Mouse (Mus musculus) heart, adult 2 months (tissue): ENCODE measurements around the gene Aip. TPM values are rescaled to one million over a fixed set of nuclear protein-coding genes. Genes with fewer than 3 reads are reported as not detected.

Experiments
- DNase-seq, 2 experiments: peaks; one replicate each; pipeline ENCODE4 v3.0.0; 2021
- H3K27ac ChIP-seq: fragments of 200-600 bp; 2 replicates; pipeline ENCODE4 v1.8.1; 2022
- H3K27me3 ChIP-seq: fragments of 200-500 bp; 2 replicates; pipeline ENCODE4 v1.6.1; 2012; ENCODE audit warnings: mild to moderate bottlenecking, low read length, inconsistent platforms, mixed read lengths; ENCODE audit not compliant: control insufficient read depth, insufficient read depth
- H3K36me3 ChIP-seq: fragments of 200-500 bp; 2 replicates; pipeline ENCODE4 v1.6.1; 2012; ENCODE audit warnings: low read length, inconsistent platforms; ENCODE audit not compliant: control insufficient read depth, insufficient read depth
- H3K4me1 ChIP-seq: fragments of 200-500 bp; 2 replicates; pipeline ENCODE4 v1.6.1; 2011; ENCODE audit warnings: low read length; ENCODE audit not compliant: control insufficient read depth, insufficient read depth
- H3K4me3 ChIP-seq: fragments of 200-600 bp; 2 replicates; pipeline ENCODE4 v1.8.1; 2022
- H3K79me2 ChIP-seq: fragments of 200-500 bp; replicated peaks from 2 replicates; pipeline ENCODE4 v1.6.1; 2012; ENCODE audit warnings: mild to moderate bottlenecking, inconsistent platforms, low read length, moderate library complexity, mixed read lengths; ENCODE audit not compliant: control insufficient read depth, insufficient read depth
- H3K9ac ChIP-seq: fragments of 200-500 bp; 2 replicates; pipeline ENCODE4 v1.6.1; 2012; ENCODE audit warnings: low read depth, mild to moderate bottlenecking, control low read depth, inconsistent platforms, low read length, mixed read lengths
- CTCF ChIP-seq: fragments of 200-600 bp; IDR thresholded peaks from 2 replicates; pipeline ENCODE4 v1.8.1; 2022; ENCODE audit warnings: antibody characterized with exemption, mild to moderate bottlenecking, moderate library complexity
- EP300 ChIP-seq: fragments of 200-500 bp; IDR thresholded peaks from 2 replicates; pipeline ENCODE4 v1.6.1; 2011; ENCODE audit warnings: low read depth, low read length, control low read depth; ENCODE audit not compliant: insufficient read depth
- POLR2A ChIP-seq: fragments of 200-500 bp; IDR thresholded peaks from 2 replicates; pipeline ENCODE4 v1.6.1; 2011; ENCODE audit warnings: mild to moderate bottlenecking, low read depth, low read length, control low read depth; ENCODE audit not compliant: insufficient read depth
- WGBS: fragments of 180-500 bp; shearing (Covaris S2); methylation state at CpG from one replicate; pipeline ENCODE4 v1.1.7; 2018; 5-methylcytosine and 5-hydroxymethylcytosine counted together
- intact Hi-C: fragments of 180-260 bp; cut with DNase I; formaldehyde crosslinking; loops from one replicate; pipeline ENCODE4 v1.15.1; 2025
- polyA plus RNA-seq: library from polyadenylated mRNA; depleted of rRNA; stranded (reverse); fragments of >200 nt; gene quantifications from 2 replicates; pipeline ENCODE4 v1.2.3, GENCODE M21; 2012
- total RNA-seq, 2 experiments: library from RNA; stranded (reverse); gene quantifications; 2 replicates each; pipeline ENCODE4 v1.2.3; 2021

Aip gene
- total and polyA plus RNA-seq, 3 experiments, result 55.1 to 69.4 (median 60.6) TPM

- TF ChIP-seq EP300 (no peak), CTCF (no peak), POLR2A (no peak)
- Histone ChIP-seq H3K27me3 (no peaks in the 10 kb centered on the region), H3K4me3 (peak overlapping the region; percentile 91), H3K36me3 (no peaks in the 10 kb centered on the region), H3K4me1 (peaks cover 6% of the 10 kb centered on the region), H3K79me2 (no peaks in the 10 kb centered on the region), H3K27ac (peak overlapping the region; percentile 96), H3K9ac (peak overlapping the region; percentile 63)
- 3% methylated on average over 21 of the region's 21 CpGs for WGBS
- intact Hi-C loops, result loop anchor here (5.0 kb wide), 2 partner anchors 80 to 105 kb away; partner anchors contain the start of gene Rad9a
- DNase-seq, result no peak
Observed at GRCm38 (mm10) chr19:4097441-4097825, 28.2 kb downstream of the Aip start.

GRCm38 (mm10) chr19:4096642-4097440, 28.8 kb downstream of the Aip start, which contains the start of gene Cdk2ap2:
Cdk2ap2 (plus strand) TSS chr19:4097182.
- Histone ChIP-seq H3K27me3 (no peaks in the 10 kb centered on the region), H3K4me3 (peak within 1 kb of the TSS; percentile 91), H3K27ac (peak within 1 kb of the TSS; percentile 96), H3K36me3 (no peaks in the 10 kb centered on the region), H3K4me1 (peaks cover 6% of the 10 kb centered on the region), H3K9ac (peak within 1 kb of the TSS; percentile 81), H3K79me2 (no peaks in the 10 kb centered on the region)
- TF ChIP-seq POLR2A, result peak; percentile 90
- no peak for TF ChIP-seq CTCF
- no peak for TF ChIP-seq EP300
- WGBS, result under 1% methylated on average over 65 of the region's 65 CpGs
- intact Hi-C loops, result loop anchor here (5.0 kb wide), 2 partner anchors 80 to 105 kb away; partner anchors contain the start of gene Rad9a
- DNase-seq, result peak; percentile 100

- H3K9ac ChIP-seq, result no peak overlapping the region
- peaks cover 6% of the 10 kb centered on the region for H3K4me1 ChIP-seq
- no peak overlapping the region for H3K27ac ChIP-seq
- H3K79me2 ChIP-seq, result no peaks in the 10 kb centered on the region
- H3K27me3 ChIP-seq, result no peaks in the 10 kb centered on the region
- intact Hi-C loops, result loop anchor here (5.0 kb wide), 2 partner anchors 79 to 106 kb away; partner anchors contain the start of gene Rad9a
- 78% methylated on average over 3 of the region's 3 CpGs for WGBS
- DNase-seq, result no peak
- no peaks in the 10 kb centered on the region for H3K36me3 ChIP-seq
- TF ChIP-seq CTCF (no peak), POLR2A (no peak), EP300 (no peak)
- no peak overlapping the region for H3K4me3 ChIP-seq
Observed at GRCm38 (mm10) chr19:4095802-4096201, 29.9 kb downstream of the Aip start.

DNA sequence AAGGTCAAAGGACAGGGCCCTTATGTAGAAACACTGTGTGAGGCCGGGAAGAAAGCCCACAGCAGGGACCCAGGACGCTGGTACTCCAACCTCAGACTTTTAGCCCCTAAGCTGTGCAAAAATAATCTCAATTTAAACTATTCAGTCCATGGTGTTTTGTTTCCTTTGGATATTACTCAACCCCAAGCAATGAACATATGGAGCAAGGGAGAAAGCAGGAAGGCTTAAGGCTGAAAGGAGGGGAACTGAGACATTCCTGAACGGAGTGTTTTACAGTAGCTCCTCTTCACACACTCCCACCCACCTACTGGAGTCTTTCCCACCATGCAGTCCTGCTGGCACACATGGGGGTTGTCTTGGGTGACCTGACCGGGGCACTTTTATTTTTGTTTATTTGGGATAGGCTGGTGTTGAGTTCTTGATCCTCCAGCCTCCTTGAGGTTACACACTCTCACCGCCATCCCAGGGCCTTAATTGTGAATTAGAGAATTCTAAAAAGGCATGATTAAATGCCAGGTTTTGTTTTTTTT, 30.8 kb downstream of the Aip start:
- Histone ChIP-seq H3K4me3 (no peak overlapping the region), H3K4me1 (peaks cover 6% of the 10 kb centered on the region), H3K36me3 (no peaks in the 10 kb centered on the region), H3K79me2 (no peaks in the 10 kb centered on the region), H3K27me3 (no peaks in the 10 kb centered on the region), H3K9ac (no peak overlapping the region), H3K27ac (no peak overlapping the region)
- no peak for DNase-seq
- 83% methylated on average over 5 of the region's 5 CpGs for WGBS
- intact Hi-C loops, result loop anchor here (5.0 kb wide), 2 partner anchors 78 to 107 kb away; partner anchors contain the start of gene Rad9a
- TF ChIP-seq POLR2A (no peak), CTCF (no peak), EP300 (no peak)

DNA sequence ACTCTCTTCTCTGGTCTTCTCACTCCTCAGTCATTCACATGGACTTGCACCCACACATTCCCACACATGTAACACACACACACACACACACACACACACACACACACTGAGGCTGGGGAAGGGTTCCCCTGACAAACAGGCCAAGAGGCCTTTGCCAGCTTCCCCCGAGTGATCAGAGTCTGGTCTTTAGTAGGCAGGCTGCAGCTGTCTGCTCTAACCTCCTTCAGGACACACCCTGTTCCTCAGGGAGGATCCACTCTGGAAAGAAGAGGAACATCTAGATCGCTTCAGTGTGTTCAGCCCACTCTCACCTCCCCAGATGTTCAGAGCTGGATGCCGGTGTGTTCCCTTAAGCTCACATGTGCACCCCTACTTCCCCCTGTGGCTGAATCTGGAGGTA, 31.3 kb downstream of the Aip start:
- H3K36me3 ChIP-seq, result no peaks in the 10 kb centered on the region
- H3K4me3 ChIP-seq, result no peak overlapping the region
- H3K4me1 ChIP-seq, result peaks cover 5% of the 10 kb centered on the region
- H3K27ac ChIP-seq, result no peak overlapping the region
- intact Hi-C loops, result no loop called here
- H3K27me3 ChIP-seq, result no peaks in the 10 kb centered on the region
- no peak overlapping the region for H3K9ac ChIP-seq
- WGBS, result 60% methylated on average over 3 of the region's 3 CpGs
- TF ChIP-seq EP300 (no peak), POLR2A (no peak), CTCF (no peak)
- DNase-seq, result no peak
- H3K79me2 ChIP-seq, result no peaks in the 10 kb centered on the region

- Histone ChIP-seq H3K27ac (no peak overlapping the region), H3K27me3 (no peaks in the 10 kb centered on the region), H3K9ac (no peak overlapping the region), H3K36me3 (no peaks in the 10 kb centered on the region), H3K4me3 (no peak overlapping the region), H3K79me2 (no peaks in the 10 kb centered on the region), H3K4me1 (peaks cover 5% of the 10 kb centered on the region; the same call in 1 of the 2 replicates)
- TF ChIP-seq EP300 (no peak), POLR2A (no peak), CTCF (no peak)
- WGBS, result 68% methylated on average over 7 of the region's 7 CpGs
- no peak for DNase-seq
- intact Hi-C loops, result no loop called here
Observed at GRCm38 (mm10) chr19:4093772-4094171, 31.9 kb downstream of the Aip start.
